Mouse (Mus musculus) midbrain, embryonic 10.5 days (tissue): ENCODE measurements around the gene N4bp3. TPM values are rescaled to one million over a fixed set of nuclear protein-coding genes. Genes with fewer than 3 reads are reported as not detected.
A peak's percentile ranks its signal among the peaks of the same experiment; 100 is the strongest.
"Not testable (repeated sequence)": the region's sequence is repeated elsewhere in the genome, so short reads cannot be mapped to it uniquely, and the experiment has no call there.

Experiments used
- DNase-seq: peaks from one replicate; pipeline ENCODE4 v3.0.0-alpha.2; 2017; ENCODE audit warnings: low spot score
- H3K27ac ChIP-seq: fragments of 300-500 bp; sonication (generic); replicated peaks from 2 replicates; pipeline ENCODE4 v1.5.1; 2016; ENCODE audit warnings: mild to moderate bottlenecking
- H3K27me3 ChIP-seq: fragments of 300-500 bp; sonication (generic); 2 replicates; pipeline ENCODE4 v1.6.1; 2016; ENCODE audit warnings: low read depth, mild to moderate bottlenecking; ENCODE audit not compliant: poor library complexity, severe bottlenecking
- H3K36me3 ChIP-seq: fragments of 300-500 bp; sonication (generic); 2 replicates; pipeline ENCODE4 v1.6.1; 2016; ENCODE audit warnings: mild to moderate bottlenecking, moderate library complexity
- H3K4me1 ChIP-seq: fragments of 300-500 bp; sonication (generic); 2 replicates; pipeline ENCODE4 v1.6.1; 2016
- H3K4me3 ChIP-seq: fragments of 300-500 bp; sonication (generic); 2 replicates; pipeline ENCODE4 v1.5.1; 2016; ENCODE audit warnings: mild to moderate bottlenecking, moderate library complexity
- H3K9me3 ChIP-seq: fragments of 300-500 bp; sonication (generic); replicated peaks from 2 replicates; pipeline ENCODE4 v1.6.1; 2016; ENCODE audit warnings: mild to moderate bottlenecking
- WGBS: fragments of 180-500 bp; shearing (Covaris S2); methylation state at CpG from one replicate; pipeline ENCODE4 v1.1.7; 2016; 5-methylcytosine and 5-hydroxymethylcytosine counted together
- polyA plus RNA-seq: library from polyadenylated mRNA; unstranded; fragments of >200 nt; fragmentation: Nextera tagmentation; extraction: Ambion mirVana; gene quantifications from 2 replicates; pipeline ENCODE4 v1.2.1, GENCODE M21; 2016

The N4bp3 gene
- polyA plus RNA-seq, 1 experiment from 2014 or later = 21.7 TPM

DNA sequence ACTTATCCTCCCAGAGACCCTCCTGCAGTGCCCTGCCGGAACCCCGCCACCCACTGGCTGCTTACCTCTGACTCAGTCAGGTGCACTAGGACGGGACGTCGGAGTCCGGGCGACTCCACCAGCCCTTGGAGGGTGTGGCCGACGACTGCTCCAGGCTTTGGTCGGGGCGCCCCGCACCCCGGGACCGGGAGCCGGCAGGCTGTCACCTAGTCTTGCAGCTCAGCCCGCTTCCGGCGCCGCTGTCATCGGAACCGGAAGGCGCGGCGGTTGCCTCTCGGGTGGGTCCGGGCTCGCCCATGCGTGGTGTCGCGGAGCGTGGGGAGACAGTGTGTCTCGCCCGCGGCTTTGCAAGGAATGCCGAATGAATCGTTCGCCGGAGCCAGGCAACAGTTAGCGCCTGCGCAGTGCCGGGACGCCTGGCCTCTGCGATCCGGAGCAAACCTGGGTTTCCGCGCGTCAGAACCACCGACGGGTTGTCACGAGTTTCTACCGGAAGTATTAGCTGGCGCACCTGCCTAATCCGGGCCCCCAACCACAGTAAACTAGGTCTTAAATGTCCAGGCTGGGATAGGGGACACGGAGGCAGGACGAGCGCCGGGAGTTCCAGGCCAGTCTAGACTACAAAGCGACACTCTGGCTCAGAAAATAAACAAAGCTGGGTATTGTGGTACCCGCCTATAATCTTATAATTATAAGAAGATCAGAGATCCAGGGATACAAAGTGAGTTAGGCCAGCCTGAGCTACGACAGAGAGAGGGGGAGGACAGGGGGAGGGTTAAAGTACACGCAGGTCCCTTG, 14.9 kb downstream of the N4bp3 start, which contains the start of gene Rmnd5b:
Gene Rmnd5b (minus strand): TSS at position 372 of the 798 bp plus-strand sequence.
- H3K36me3 ChIP-seq = no peaks in the 10 kb centered on the region
- WGBS = under 1% methylated on average over 61 of the region's 61 CpGs
- peak within 1 kb of the TSS; percentile 89 for H3K27ac ChIP-seq
- H3K4me1 ChIP-seq = peaks cover 32% of the 10 kb centered on the region
- peak; percentile 85 for DNase-seq
- H3K4me3 ChIP-seq = peak within 1 kb of the TSS; percentile 86
- no peaks in the 10 kb centered on the region for H3K27me3 ChIP-seq
- no peaks in the 10 kb centered on the region for H3K9me3 ChIP-seq

DNA sequence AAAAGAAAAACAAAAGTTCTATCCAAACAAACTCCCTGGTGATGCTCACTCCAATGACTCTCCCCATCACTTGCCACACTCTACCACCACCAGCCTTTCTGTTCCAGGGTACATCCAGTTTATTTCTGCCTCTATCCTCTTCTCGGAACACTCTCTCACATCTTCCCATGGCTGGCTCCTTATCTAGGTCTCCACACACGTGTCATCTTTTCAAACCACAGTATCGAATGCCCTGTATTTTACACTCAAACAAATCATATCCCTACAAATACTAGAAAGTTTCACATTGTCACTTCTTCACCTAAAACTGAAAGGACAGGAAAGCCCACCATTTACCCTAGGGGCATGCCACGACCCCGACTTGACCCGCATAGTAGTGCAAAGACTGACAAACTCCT, 15.5 kb downstream of the N4bp3 start:
- no peaks in the 10 kb centered on the region for H3K27me3 ChIP-seq
- H3K4me3 ChIP-seq = peak overlapping the region; percentile 86
- no peaks in the 10 kb centered on the region for H3K36me3 ChIP-seq
- peaks cover 32% of the 10 kb centered on the region for H3K4me1 ChIP-seq
- peak overlapping the region; percentile 89 for H3K27ac ChIP-seq
- 23% methylated on average over 6 of the region's 6 CpGs for WGBS
- no peak for DNase-seq
- no peaks in the 10 kb centered on the region for H3K9me3 ChIP-seq

DNA sequence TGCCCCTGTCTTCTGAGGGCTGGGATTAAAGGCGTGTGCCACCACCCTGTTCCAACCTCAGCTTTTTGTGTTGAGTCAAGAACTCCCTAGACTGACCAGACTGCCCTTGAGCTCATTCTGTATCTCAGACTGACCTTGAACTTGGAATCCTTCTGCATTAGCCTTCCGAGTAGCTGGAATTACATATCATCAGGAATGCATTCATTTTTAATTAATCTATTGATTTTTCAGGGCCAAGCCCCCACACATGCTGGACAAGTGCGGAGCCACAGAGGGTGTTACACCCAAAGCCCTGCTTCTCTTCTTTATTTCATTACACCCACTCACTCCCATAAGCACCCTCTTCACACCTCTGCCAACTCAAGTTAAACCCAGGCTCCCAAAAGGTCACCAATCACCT, 16.9 kb downstream of the N4bp3 start:
- H3K4me3 ChIP-seq = no peak overlapping the region
- peaks cover 10% of the 10 kb centered on the region for H3K36me3 ChIP-seq
- DNase-seq = no peak
- H3K9me3 ChIP-seq = no peaks in the 10 kb centered on the region
- H3K27me3 ChIP-seq = no peaks in the 10 kb centered on the region
- 95% methylated on average over 3 of the region's 3 CpGs for WGBS
- H3K27ac ChIP-seq = no peak overlapping the region
- H3K4me1 ChIP-seq = peaks cover 32% of the 10 kb centered on the region

DNA sequence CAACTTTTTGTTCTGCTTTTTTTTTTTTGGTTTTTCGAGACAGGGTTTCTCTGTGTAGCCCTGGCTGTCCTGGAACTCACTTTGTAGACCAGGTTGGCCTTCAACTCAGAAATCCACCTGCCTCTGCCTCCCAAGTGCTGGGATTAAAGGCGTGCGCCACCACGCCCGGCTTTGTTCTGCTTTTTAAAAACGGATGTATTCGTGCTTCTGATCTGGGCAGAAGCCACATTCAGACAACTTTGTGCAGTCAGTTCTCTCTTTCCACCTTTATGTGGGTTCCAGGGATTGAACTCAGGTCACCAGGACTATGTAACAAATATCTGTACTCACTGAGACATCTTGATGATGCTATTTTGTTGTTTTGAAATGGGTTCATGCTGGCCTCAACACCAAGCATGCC, 17.4 kb downstream of the N4bp3 start:
- 95% methylated on average over 7 of the region's 7 CpGs for WGBS

DNA sequence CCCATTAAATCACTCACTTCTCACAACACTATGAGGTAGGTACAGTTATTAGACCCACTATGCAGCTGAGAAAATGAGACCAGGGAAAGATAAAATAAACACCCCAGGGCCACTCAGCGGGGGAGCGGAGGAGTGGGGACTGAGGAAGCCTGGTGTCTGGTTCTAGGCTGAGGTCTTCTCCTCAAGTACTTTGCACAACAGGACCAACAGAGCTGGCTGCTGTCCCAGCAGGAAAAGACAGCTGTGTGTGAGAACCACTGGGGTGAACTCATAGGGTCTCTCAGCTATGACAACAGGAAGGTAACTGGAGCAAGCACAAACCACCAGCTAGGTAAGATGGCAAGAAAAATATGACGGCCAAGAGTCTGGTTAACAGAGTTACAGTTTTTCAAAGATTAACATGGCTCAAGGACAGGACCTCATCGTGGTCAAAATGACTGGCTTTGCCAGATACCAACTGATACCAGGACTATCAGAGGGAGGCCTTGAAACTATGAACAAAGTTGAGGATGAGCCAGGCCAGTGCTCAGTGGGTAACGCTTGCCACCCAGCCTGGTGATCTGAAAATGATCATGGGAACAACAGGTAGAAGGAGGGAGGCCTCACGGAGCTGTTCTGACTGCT, 18.4 kb downstream of the N4bp3 start:
- no peak for DNase-seq
- no peaks in the 10 kb centered on the region for H3K27me3 ChIP-seq
- no peaks in the 10 kb centered on the region for H3K9me3 ChIP-seq
- peaks cover 23% of the 10 kb centered on the region for H3K36me3 ChIP-seq
- peaks cover 23% of the 10 kb centered on the region for H3K4me1 ChIP-seq
- WGBS = 89% methylated on average over 6 of the region's 6 CpGs
- H3K27ac ChIP-seq = no peak overlapping the region
- H3K4me3 ChIP-seq = no peak overlapping the region

More for the DNA sequence above, 17.4 kb downstream of the N4bp3 start:
- H3K27ac ChIP-seq, H3K27me3 ChIP-seq, DNase-seq, H3K4me3 ChIP-seq, H3K9me3 ChIP-seq: not testable (repeated sequence)
- peaks cover 30% of the 10 kb centered on the region for H3K4me1 ChIP-seq
- peaks cover 14% of the 10 kb centered on the region for H3K36me3 ChIP-seq

DNA sequence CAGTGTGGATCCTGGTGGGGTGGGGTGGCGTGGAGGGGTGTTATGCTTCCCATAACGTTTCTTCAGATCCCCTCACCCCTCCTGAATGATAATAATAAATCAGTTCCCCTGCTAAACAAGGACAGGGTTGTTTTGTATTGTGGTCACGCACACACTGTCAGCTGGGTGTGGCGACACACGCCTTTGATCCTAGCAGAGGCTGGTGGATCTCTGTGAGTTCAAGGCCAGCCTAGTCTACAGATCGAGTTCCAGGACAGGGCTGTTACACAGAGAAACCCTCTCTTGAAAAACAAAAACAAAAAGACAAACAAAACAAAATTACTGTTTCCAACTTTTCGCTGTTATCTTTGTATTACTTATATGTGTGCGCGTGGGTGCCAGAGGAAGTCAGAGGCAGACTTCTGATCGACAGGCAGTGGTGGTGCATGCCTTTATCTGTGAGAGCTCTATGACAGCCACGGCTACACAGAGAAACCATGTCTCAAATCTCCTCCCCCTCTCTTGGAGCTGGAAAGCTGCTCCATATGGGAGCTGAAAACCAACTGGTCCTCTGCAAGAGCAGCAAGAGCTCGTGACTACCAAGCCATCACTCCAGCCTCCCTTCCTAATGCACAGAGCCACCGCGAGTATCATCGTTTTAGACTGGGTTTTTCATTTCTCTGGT, 20.9 kb downstream of the N4bp3 start:
- H3K9me3 ChIP-seq = no peaks in the 10 kb centered on the region
- peaks cover 5% of the 10 kb centered on the region for H3K4me1 ChIP-seq
- H3K36me3 ChIP-seq = peaks cover 48% of the 10 kb centered on the region
- 90% methylated on average over 15 of the region's 15 CpGs for WGBS
- no peak overlapping the region for H3K4me3 ChIP-seq
- no peak overlapping the region for H3K27ac ChIP-seq
- no peak for DNase-seq
- H3K27me3 ChIP-seq = no peaks in the 10 kb centered on the region

DNA sequence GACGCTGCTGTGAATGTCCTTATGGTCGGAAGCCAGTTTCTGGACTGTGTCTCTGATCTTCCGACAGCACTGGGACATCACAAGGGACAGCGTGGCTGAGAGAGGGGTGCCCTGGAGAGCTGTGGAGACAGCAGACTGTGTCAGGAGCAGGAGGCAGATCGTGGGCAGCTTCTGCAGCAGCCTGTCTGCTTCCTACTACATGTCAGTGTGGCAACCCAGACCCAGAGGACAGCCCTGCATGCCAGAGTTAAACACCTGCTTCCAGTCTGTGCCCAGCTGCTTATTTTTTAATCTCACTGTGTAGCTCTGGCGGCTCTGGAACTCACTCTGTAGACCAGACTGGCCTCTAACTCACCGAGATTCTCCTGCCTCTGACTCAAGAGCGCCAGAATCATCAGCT, 22.7 kb downstream of the N4bp3 start:
- Histone ChIP-seq H3K27ac (no peak overlapping the region), H3K4me3 (no peak overlapping the region), H3K36me3 (peaks cover 66% of the 10 kb centered on the region), H3K27me3 (no peaks in the 10 kb centered on the region), H3K9me3 (no peaks in the 10 kb centered on the region), H3K4me1 (no peaks in the 10 kb centered on the region)
- no peak for DNase-seq
- 87% methylated on average over 8 of the region's 8 CpGs for WGBS

DNA sequence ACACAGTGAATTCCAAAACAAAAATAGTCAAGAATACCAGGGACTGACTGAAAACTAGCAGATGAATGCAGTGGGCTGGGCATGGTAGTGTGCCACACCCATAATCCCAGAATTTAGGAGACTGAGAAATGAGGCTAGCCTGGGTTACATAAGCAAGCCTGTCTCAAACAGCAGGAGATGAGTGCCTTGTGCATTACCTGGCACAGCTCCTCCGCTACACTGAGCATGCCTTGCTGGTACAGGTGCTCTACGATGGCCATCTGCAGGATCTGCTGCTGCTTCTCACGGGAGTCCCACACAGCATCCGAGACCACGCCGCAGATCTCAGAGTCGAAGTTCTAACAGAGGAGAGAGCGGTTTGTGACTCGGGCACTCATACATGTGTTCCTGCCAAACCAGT, 23.2 kb downstream of the N4bp3 start:
- peaks cover 71% of the 10 kb centered on the region for H3K36me3 ChIP-seq
- 95% methylated on average over 9 of the region's 9 CpGs for WGBS
- H3K4me1 ChIP-seq = no peaks in the 10 kb centered on the region
- no peaks in the 10 kb centered on the region for H3K27me3 ChIP-seq
- no peak overlapping the region for H3K4me3 ChIP-seq
- H3K27ac ChIP-seq = no peak overlapping the region
- no peaks in the 10 kb centered on the region for H3K9me3 ChIP-seq
- DNase-seq = no peak

DNA sequence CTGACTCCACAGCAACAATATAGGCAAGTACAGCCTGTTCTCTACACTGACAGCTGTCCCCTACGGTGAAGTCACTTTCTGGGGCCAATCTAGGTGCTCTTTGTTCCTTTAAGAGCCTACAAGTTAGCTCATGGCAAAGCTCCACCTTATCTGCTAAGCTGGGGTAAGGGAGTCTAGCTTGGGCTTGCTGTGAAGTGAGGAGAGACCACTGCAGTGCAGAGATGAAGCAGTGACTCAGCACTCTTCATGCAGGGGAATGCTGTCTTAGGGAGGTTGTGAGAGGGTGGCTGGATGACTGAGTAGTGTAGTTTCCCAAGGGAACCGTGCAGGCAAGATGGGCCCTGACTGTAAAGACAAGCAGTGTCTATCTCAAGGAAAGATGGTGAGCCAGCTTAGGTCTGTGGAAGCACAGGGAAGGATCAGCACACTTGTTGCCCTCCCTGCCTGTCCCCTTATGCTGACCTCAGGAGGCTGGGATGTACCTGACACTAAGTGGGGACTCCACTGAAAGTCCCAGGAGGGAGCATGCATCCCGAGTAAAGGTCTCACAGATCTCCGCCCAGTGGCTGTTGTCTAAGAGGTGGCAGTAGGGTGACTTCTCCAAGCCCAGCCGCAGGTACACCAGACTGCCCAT, 25.3 kb downstream of the N4bp3 start:
- 92% methylated on average over 5 of the region's 5 CpGs for WGBS
- Histone ChIP-seq H3K4me1 (peaks cover 16% of the 10 kb centered on the region), H3K9me3 (no peaks in the 10 kb centered on the region), H3K27ac (no peak overlapping the region), H3K36me3 (peaks cover 86% of the 10 kb centered on the region), H3K4me3 (no peak overlapping the region), H3K27me3 (no peaks in the 10 kb centered on the region)
- DNase-seq = no peak

DNA sequence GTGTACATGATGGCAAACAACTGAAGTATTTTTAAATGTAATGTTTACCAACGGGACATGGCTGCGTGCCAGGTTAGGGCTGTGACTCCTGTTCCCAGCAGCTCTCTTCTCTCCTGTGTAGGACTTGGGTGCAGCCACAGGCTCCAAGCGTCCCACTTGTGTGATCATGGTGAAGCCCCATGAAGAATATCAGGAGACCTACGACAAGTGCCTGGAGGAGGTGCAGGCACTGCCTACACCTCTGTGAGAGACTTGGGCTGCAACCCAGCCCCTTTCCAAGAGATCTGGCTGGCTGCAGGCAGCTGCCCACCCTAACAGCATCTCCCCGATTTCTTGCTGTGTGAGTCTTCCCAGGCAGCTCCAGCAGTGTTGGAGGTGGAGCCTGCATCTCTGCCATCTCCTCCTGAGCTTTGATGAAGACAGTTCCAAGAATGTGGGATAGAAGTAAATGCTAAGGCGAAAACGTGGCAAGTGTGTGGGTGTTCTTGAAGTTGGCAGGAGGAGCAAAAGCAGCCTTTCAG, 27.6 kb downstream of the N4bp3 start:
- Histone ChIP-seq H3K9me3 (no peaks in the 10 kb centered on the region), H3K4me3 (no peak overlapping the region), H3K27me3 (no peaks in the 10 kb centered on the region), H3K4me1 (peaks cover 21% of the 10 kb centered on the region), H3K36me3 (peaks cover 70% of the 10 kb centered on the region), H3K27ac (no peak overlapping the region)
- WGBS = 87% methylated on average over 7 of the region's 7 CpGs
- no peak for DNase-seq

DNA sequence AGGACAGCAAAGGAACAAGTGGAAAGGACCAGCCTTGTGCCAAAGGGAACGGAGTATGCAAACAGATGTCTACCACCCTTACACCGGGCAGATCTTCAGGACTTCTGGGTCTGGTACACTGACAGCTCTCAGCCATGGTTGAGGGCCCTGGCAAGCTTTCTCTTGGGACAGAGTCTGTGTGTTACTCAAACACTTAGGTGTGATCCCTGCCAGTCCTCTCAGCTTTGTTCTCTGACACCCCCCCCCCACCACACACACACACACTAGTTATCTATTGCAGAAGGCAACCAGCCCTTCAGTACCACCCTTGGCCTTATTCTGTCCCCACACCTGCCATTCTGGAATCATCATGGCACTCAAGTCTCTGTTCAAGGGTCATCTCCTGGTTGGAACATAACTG, 28.9 kb downstream of the N4bp3 start:
- Histone ChIP-seq H3K27me3 (no peaks in the 10 kb centered on the region), H3K4me3 (0 out of 2 replicates have a peak overlapping the region, but pooled peaks have one; percentile 81), H3K36me3 (peaks cover 58% of the 10 kb centered on the region), H3K27ac (no peak overlapping the region), H3K4me1 (peaks cover 21% of the 10 kb centered on the region), H3K9me3 (no peaks in the 10 kb centered on the region)
- no peak for DNase-seq
- WGBS = 94% methylated on average over 2 of the region's 2 CpGs

DNA sequence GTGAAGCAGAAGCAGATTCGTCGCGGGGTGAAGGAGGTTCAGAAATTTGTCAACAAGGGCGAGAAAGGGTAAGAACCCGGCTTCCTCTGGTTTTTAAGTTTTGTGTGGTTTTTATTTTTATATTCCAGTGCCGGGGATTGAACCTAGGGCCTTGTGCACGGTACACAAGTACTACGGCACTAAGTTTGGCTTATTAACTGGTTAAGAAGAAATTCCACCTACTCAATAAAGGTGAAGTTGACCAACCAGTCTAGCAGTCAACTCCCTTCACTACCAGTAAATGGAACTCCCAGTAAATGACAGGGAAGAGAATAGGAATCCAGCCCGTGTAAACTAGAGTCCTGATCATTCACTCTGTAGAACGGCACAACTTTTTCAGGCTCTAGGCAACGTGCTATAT, 30.6 kb downstream of the N4bp3 start:
- Histone ChIP-seq H3K27me3 (no peaks in the 10 kb centered on the region), H3K27ac (peak overlapping the region; percentile 89), H3K36me3 (peaks cover 41% of the 10 kb centered on the region), H3K9me3 (no peaks in the 10 kb centered on the region), H3K4me1 (peaks cover 30% of the 10 kb centered on the region), H3K4me3 (peak overlapping the region; percentile 81)
- no peak for DNase-seq
- WGBS = 3% methylated on average over 11 of the region's 11 CpGs
